Mouse (Mus musculus): ENCODE measurements at regions not wholly inside any gene's neighbourhood (a gene's known extent, or its start where the extent isn't known, plus 50 kb on each side); places are given as distances from the start of the nearest gene placed in this dataset.
"Not testable (repeated sequence)": the region's sequence is repeated elsewhere in the genome, so short reads cannot be mapped to it uniquely, and the experiment has no call there.

DNA sequence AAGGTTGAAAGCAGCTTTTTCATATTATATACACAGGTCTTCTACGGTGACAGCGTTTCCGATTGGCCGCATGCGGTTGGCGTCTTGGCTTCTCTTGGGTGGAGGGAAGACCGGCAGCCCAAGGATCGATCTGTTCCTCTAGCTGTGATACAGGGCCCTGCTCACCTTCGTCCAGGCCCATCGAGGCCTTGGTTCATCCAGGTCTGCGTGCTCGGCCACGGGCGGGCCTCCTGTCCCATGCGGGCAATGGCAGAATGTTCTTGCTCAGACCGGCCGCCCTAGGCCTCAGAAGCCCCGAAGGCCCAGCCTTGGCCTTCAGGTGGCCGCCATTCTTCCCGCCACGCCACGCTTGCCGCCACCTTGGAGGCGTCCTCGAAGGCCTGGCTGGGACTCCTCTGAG lies 194.4 kb upstream of the Ppp6c start:
- no peak overlapping the region for H3K27ac ChIP-seq
- H3K9me3 ChIP-seq = peaks cover 7% of the 10 kb centered on the region
- DNase-seq (ENCODE audit: low spot score) = no peak
- WGBS = 96% methylated on average over 25 of the region's 25 CpGs
- H3K4me3 ChIP-seq = no peak overlapping the region
- no peaks in the 10 kb centered on the region for H3K4me1 ChIP-seq (replicated peaks)
- H3K36me3 ChIP-seq = no peaks in the 10 kb centered on the region
- no peaks in the 10 kb centered on the region for H3K27me3 ChIP-seq (ENCODE audit: insufficient read depth, poor library complexity, severe bottlenecking)

DNA sequence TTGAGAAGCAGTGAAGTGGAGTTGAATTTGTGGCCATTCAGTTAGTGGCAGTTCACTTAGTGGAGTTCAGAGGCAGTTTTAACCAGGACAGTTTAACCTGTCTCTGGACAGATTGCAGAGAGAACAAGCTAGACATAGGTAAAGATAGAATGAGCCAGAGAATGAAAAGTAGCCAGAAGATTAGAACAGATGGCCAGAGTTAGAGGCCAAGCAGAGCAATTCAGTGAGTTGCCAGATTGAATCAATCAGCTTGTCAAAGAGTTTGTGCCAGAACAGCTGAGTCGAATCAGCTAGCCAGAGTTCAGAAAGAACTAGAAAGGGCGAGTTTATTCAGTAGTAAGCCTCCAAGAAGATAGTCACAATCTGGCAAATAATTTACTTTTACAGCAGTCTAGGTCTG lies 174.1 kb upstream of the Ppp6c start:
- Histone ChIP-seq H3K27ac (no peak overlapping the region), H3K9me3 (no peaks in the 10 kb centered on the region), H3K36me3 (no peaks in the 10 kb centered on the region), H3K27me3 (ENCODE audit: insufficient read depth, poor library complexity, severe bottlenecking) (no peaks in the 10 kb centered on the region), H3K4me1 (replicated peaks) (no peaks in the 10 kb centered on the region), H3K4me3 (no peak overlapping the region)
- WGBS = 78% methylated on average over 2 of the region's 2 CpGs
- no peak for DNase-seq (ENCODE audit: low spot score)

DNA sequence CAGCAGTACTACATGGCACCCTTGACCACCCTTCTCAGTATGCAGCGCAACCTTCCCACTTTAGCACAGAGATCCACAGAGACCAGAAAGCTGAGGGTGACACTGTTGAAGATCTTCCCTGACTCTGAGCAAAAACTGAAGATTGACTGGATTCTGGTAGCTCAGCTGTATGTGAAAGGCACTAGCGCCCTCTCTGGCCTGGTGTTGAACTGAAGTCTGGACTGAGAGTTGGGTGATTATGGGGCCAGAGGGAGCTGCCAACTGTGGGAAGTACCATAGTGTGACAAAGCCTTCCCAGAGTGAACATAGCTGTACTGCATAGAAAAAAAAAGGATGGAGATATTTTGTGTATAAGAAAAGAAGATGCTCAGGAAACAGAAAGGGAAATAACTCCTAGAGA lies 173.3 kb upstream of the Ppp6c start:
- Histone ChIP-seq H3K36me3 (no peaks in the 10 kb centered on the region), H3K4me3 (no peak overlapping the region), H3K9me3 (no peaks in the 10 kb centered on the region), H3K27ac (no peak overlapping the region), H3K4me1 (replicated peaks) (no peaks in the 10 kb centered on the region), H3K27me3 (ENCODE audit: insufficient read depth, poor library complexity, severe bottlenecking) (no peaks in the 10 kb centered on the region)
- 65% methylated on average over 2 of the region's 2 CpGs for WGBS
- DNase-seq (ENCODE audit: low spot score) = no peak

DNA sequence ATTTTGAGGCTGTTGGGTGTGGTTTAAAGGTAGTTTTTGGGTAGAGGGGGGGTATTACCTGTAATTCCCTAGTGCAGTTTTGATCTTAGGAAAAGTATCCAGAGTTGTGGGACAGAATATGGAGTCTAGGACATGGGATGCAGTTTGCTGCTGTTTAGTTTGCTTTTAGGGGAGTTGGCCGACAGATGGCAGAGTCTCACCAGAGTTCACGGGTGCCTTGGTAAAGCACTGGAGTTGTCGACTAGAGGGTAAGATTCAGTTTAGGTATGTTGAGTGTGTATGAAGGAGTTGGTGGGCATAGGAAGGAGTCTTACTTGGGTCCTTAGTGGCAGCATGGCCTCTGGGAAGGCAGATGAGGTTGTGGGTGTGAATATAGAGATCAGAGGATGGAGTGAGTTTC lies 168.4 kb upstream of the Ppp6c start:
- Histone ChIP-seq H3K9me3 (no peaks in the 10 kb centered on the region), H3K27ac (no peak overlapping the region), H3K36me3 (no peaks in the 10 kb centered on the region), H3K4me1 (replicated peaks) (no peaks in the 10 kb centered on the region), H3K27me3 (ENCODE audit: insufficient read depth, poor library complexity, severe bottlenecking) (no peaks in the 10 kb centered on the region), H3K4me3 (no peak overlapping the region)
- 71% methylated on average over 3 of the region's 3 CpGs for WGBS
- DNase-seq (ENCODE audit: low spot score) = no peak

DNA sequence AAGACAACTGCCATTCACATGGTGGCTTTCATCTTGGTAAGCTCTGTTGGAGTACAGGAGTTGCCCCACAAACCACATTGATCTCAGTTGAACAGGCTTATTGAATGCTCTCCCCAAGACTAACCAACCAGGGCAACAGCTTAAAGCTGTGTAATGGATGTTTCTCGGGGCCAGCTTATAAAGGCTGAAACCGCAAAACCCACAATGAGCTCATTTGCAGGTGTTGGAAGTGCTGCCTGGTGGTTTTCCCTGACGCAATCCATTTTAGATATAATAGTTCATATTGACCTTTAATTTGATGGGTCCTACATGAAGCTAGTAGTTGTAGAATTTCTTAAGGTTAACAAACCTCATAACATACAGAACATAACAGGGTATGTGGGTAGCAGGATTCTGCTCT lies 151.0 kb upstream of the Ppp6c start:
- no peaks in the 10 kb centered on the region for H3K9me3 ChIP-seq
- H3K4me3 ChIP-seq = no peak overlapping the region
- 94% methylated on average over 3 of the region's 3 CpGs for WGBS
- no peaks in the 10 kb centered on the region for H3K4me1 ChIP-seq (replicated peaks)
- H3K27ac ChIP-seq = no peak overlapping the region
- no peak for DNase-seq (ENCODE audit: low spot score)
- H3K36me3 ChIP-seq = no peaks in the 10 kb centered on the region
- H3K27me3 ChIP-seq (ENCODE audit: insufficient read depth, poor library complexity, severe bottlenecking) = no peaks in the 10 kb centered on the region

DNA sequence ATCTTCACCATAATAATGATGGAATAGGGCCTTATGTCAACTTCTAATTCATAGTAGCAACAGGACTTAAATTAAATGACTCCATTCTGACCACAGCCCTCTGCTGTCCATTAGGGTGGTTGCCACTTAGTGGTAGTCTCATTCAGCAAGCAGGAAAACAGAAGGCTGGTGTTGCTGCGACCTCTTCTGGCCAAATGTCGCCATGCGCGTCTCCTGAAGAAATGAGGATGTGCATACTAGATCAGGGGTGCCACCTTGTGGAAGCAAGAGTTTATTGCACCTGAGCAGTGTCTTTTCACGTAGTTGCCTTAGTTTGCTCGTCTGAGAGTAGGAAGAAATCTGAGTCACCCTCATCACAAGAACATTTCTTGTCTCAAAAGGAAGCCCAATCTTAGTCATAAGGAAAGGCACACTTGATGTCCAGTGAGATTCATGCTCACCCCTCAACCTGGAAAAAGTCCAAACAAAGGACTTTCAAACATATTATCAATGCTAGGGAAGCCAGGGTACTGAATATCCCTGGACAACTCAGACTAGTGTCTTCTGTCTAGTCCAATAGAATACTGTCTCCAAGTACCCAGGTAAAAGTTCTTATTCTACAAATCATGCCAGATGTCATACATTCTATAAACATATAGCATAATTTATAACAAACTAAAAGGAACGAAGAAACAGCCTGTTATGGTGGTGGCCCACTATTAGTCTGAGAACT lies 147.0 kb upstream of the Ppp6c start:
- Histone ChIP-seq H3K36me3 (no peaks in the 10 kb centered on the region), H3K27ac (no peak overlapping the region), H3K4me3 (no peak overlapping the region), H3K4me1 (replicated peaks) (no peaks in the 10 kb centered on the region), H3K9me3 (no peaks in the 10 kb centered on the region), H3K27me3 (ENCODE audit: insufficient read depth, poor library complexity, severe bottlenecking) (no peaks in the 10 kb centered on the region)
- 15% methylated on average over 7 of the region's 7 CpGs for WGBS
- DNase-seq (ENCODE audit: low spot score) = peak; percentile 92

DNA sequence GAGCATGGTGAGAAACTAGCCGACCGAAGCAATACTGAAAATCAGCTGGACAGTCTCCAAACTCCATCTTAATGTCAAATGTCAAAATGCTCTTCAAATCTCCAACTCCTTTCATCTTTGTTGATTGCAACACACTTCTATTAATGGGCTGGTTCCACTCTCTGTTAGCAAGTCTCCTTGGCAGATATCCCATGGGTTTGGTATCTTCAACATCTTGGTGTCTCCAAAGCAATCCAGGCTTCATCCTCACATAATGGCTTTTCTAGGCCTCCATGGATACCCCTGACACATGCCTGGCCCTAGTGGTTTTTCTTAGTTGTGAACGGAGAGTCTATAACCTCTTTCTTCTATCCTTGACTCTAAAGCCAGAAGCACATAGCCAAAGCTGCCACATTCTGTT lies 118.0 kb upstream of the Ppp6c start:
- H3K4me3 ChIP-seq = no peak overlapping the region
- H3K27ac ChIP-seq = no peak overlapping the region
- no peaks in the 10 kb centered on the region for H3K36me3 ChIP-seq
- H3K4me1 ChIP-seq (replicated peaks) = 0 out of 2 replicates have a peak, but pooled peaks cover 6% of the 10 kb centered on the region
- H3K9me3 ChIP-seq = no peaks in the 10 kb centered on the region
- 94% methylated on average over 3 of the region's 3 CpGs for WGBS
- H3K27me3 ChIP-seq (ENCODE audit: insufficient read depth, poor library complexity, severe bottlenecking) = no peaks in the 10 kb centered on the region
- no peak for DNase-seq (ENCODE audit: low spot score)

DNA sequence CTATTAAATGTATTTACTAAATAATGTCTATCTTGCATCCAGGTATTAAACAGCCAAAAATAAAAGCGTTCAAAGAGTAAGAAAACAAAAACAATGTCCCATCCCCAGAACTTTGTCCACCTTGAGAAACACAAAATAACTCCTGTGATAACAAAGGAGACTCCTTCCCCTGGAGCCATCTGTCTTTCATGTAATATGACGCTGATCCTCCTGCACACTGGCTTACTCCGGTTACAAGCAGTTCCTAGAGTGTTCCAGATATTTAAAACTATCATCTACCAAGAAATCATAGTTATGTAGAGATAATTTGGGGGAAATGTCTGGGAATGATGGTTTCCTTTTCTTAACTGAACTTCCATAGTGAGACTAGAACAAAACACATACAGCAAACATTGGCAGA lies 114.2 kb upstream of the Ppp6c start:
- no peak for DNase-seq (ENCODE audit: low spot score)
- H3K4me1 ChIP-seq (replicated peaks) = 0 out of 2 replicates have a peak, but pooled peaks cover 6% of the 10 kb centered on the region
- no peak overlapping the region for H3K4me3 ChIP-seq
- H3K9me3 ChIP-seq = no peaks in the 10 kb centered on the region
- no peak overlapping the region for H3K27ac ChIP-seq
- WGBS = 66% methylated on average over 3 of the region's 3 CpGs
- H3K36me3 ChIP-seq = no peaks in the 10 kb centered on the region
- no peaks in the 10 kb centered on the region for H3K27me3 ChIP-seq (ENCODE audit: insufficient read depth, poor library complexity, severe bottlenecking)

DNA sequence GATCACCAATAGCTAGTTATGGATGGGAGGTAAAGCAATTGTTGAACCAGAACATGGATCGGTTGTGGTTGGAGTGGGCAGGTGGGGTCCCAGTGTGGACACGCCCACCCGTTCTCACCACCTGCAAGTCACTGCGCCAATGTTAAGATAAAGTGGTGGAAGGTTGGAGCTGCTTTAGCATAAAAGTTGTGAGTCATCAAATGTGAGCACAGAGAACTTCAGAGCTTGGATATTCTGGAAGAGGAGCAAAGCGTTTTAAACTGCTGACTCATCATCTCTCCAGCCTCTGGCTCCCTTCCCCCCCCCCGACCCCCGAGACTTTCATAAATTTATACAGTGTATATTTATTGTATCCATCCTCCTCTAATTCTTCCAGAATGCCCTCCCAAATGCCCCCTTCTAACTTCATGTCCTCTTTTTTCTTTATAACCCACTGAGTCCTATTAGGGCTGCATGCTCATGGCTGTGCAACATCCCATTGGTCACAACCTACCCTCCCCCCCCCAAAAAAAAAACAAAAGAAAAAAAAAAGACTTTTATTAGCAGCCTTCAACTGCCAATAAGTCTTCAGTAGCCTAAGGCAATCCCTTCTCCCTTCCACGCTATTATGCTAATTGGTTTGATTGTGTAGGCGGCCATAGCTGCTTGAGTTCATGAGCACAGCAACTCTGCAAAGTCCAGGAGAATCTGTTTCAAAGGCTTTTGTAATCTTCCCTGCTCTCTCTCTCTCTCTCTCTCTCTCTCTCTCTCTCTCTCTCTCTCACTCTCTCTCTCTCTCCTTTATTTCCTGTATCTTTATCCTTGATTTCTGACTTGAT lies 112.8 kb upstream of the Ppp6c start:
- Histone ChIP-seq H3K9me3 (no peaks in the 10 kb centered on the region), H3K27me3 (ENCODE audit: insufficient read depth, poor library complexity, severe bottlenecking) (no peaks in the 10 kb centered on the region), H3K27ac (no peak overlapping the region), H3K4me3 (no peak overlapping the region), H3K4me1 (replicated peaks) (0 out of 2 replicates have a peak, but pooled peaks cover 6% of the 10 kb centered on the region), H3K36me3 (no peaks in the 10 kb centered on the region)
- DNase-seq (ENCODE audit: low spot score) = no peak
- WGBS = 82% methylated on average over 9 of the region's 9 CpGs

DNA sequence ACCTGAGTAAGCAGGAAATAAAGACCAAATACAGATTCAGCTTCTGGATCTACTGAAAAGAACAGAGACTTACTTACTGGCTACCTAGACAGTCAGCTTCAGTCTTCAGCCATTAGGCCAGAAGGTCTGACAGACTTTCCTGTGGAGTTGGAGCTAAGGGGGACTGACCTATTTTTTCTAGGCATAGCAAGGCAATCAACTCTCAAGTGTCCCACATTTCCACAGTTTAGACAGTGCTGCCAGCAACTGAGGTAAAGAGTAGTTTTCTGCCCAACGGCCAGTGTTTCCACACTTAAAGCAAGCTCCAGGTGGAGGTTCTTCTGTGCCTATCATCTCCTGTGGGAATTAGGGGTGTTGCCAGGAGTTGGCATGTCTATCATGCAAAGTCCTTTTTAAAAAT lies 111.3 kb upstream of the Ppp6c start:
- Histone ChIP-seq H3K27me3 (ENCODE audit: insufficient read depth, poor library complexity, severe bottlenecking) (no peaks in the 10 kb centered on the region), H3K9me3 (no peaks in the 10 kb centered on the region), H3K4me1 (replicated peaks) (0 out of 2 replicates have a peak, but pooled peaks cover 6% of the 10 kb centered on the region), H3K4me3 (no peak overlapping the region), H3K27ac (no peak overlapping the region), H3K36me3 (no peaks in the 10 kb centered on the region)
- no peak for DNase-seq (ENCODE audit: low spot score)
- 87% methylated on average over 1 of the region's 1 CpGs for WGBS

DNA sequence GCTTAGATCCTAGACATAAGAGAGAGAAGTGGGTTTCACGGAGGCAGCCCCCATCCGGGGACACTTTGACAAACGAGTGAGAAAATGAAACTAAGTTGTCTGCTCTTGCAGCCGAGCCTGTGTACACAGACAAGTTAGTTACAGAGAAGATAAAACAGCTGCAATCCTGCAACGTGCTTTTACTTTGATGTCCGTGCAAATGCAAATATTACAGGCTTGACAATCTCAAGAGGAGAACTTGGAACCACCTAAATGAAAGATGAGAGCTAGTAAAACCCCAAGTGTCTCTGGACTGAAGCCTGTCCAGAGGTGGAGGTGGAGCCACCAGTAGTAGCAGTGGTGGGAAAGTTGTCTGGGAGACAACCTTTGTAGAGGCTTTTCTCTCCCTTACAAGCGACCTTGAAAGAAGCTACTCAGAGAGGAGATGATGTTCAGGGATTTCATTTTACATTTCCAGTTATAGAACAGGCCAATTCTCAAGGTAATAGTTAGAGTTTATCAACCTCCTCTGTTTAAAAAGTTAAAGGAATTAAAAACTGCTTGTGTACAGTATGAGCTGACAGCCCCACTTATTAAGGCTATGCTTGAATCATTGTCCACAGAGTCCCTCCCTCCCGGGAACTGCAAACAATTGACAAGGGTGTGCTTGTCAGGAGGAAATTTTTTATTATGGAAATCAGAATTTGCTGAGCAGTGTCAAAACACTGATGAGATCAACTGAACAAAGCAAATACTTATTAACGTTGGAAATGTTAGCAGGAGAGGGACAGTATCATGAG lies 99.7 kb upstream of the Ppp6c start:
- H3K27me3 ChIP-seq (ENCODE audit: insufficient read depth, poor library complexity, severe bottlenecking) = no peaks in the 10 kb centered on the region
- WGBS = 73% methylated on average over 9 of the region's 9 CpGs
- no peaks in the 10 kb centered on the region; the same call in 1 of the 2 replicates for H3K4me1 ChIP-seq (replicated peaks)
- DNase-seq (ENCODE audit: low spot score) = no peak
- no peak overlapping the region for H3K27ac ChIP-seq
- H3K9me3 ChIP-seq = no peaks in the 10 kb centered on the region
- no peaks in the 10 kb centered on the region for H3K36me3 ChIP-seq
- H3K4me3 ChIP-seq = no peak overlapping the region

DNA sequence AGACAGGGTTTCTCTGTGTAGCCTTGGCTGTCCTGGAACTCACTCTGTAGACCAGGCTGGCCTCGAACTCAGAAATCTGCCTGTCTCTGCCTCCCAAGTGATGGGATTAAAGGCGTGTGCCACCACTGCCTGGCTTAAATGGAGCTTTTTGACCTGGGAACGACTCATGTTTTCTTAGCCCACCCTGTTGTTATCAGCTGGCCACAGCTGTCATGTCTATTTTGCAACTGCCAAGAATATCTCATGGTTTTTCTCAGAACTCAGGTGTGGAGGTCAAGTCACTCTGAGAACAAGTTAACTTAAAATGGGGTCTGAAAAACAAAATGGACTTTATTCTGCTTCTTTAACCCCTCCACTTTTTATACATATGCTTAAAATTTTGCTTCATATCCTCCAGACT lies 98.9 kb upstream of the Ppp6c start:
- WGBS = 76% methylated on average over 3 of the region's 3 CpGs

More for the DNA sequence above, 98.9 kb upstream of the Ppp6c start:
- not testable (repeated sequence) for H3K4me3 ChIP-seq; DNase-seq (ENCODE audit: low spot score); H3K4me1 ChIP-seq (replicated peaks); H3K27me3 ChIP-seq (ENCODE audit: insufficient read depth, poor library complexity, severe bottlenecking); H3K9me3 ChIP-seq; H3K27ac ChIP-seq; H3K36me3 ChIP-seq
